Mouse (Mus musculus) kidney, postnatal 36 days (tissue): ENCODE measurements around the gene Ddx23.

Source experiments
- DNase-seq, 2 experiments: peaks; one replicate each; pipeline ENCODE4 v3.0.0; 2021 to 2022; ENCODE audit warnings: mixed read lengths in 2 of 2

Ddx23 gene

DNA sequence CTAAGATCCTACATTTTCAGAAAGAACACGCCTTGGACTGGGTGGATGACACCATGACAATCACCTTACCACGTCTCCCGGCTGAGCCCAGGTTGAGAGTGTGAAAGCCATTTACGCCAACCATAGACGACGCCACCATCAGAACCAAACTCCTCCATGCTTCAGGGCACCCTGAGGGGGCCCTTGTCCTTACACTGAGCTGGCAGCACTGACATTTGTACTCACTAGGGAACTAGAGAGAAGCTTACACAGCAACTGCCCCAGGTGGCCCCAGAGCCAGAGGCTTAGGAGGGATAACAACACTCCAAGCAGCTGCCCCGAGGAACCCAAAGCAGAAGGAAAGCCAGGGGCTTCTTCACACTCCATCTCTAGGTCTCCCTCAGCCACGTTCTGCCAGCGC, 56.0 kb downstream of the Ddx23 start:
- DNase-seq, result no peak

DNA sequence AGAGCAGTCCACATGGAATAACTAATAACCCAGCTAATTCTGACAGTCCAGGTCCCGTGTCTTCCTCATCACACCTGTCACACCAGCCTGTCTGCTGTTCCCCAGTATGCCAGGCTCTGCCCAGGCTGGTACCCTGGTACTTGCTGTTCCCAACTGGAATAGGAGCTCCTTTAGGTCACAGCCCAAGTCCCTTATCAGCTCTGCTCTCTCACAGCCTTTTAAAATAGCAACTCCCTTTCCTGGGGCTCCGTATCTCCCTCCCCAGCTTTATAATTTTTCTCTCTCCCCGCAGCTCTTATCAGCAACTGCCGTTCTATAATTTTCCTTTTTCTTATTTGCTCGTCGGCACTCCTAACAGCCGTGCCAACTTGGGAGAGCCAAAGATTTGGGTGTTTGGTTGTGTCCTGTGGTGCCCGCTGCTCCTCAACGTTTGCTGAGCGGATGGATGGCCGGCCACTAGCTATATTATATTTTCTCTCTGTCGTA, 56.6 kb downstream of the Ddx23 start:
- DNase-seq, result no peak

DNA sequence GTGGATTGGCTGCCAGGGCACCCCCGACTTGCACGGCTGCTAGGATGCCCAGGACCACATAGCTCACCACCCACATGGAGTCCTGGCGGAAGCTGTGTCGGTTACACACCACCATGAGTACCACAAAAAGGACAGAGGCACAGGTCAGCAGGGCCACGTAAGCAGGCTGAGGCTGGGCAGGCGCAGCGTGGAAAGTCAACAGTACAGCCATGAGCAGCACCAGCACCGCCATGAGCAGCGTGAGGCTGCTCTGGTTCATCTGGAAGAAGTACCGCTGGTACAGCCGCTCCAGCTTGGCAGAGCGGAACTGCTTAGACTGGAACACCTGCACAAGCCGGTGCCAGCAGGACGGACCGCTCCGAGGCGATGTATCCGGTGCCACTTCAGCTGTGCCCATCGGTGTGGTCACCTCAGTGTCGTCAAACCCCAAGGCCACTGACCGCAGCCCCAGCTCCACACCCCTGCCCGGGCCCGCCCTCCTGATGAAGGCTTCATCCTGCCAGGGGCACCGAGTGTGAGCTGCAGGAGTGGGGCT, 58.6 kb downstream of the Ddx23 start:
- peak in 1 of 2 experiments; percentile 56 for DNase-seq

DNA sequence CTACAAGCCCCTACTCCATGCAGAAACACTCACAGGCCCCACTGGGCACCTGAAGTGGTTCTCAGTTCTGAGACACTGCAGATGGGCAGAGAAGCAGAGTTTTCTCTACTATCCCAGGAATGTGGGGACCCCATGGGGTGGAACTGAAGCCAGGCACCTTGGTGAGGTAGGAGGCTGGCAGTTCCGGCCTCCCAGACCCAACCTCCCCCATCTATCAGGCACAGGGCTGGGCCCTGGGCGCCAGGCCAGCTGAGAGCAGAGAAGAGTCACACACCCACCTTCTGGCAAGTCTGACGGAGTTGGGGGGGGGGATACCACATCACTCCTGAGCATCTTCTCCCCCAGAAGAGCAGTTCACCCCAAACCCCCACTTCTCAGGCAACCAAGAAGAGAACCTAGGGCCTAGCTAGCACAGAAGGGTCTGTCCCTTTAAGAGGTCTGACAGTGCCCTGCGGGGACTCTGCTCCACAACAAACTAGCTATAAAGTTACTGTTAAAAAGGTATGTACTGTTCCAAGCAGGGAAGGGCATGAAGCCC, 59.7 kb downstream of the Ddx23 start:
- peak; percentile 60 to 70 for DNase-seq

DNA sequence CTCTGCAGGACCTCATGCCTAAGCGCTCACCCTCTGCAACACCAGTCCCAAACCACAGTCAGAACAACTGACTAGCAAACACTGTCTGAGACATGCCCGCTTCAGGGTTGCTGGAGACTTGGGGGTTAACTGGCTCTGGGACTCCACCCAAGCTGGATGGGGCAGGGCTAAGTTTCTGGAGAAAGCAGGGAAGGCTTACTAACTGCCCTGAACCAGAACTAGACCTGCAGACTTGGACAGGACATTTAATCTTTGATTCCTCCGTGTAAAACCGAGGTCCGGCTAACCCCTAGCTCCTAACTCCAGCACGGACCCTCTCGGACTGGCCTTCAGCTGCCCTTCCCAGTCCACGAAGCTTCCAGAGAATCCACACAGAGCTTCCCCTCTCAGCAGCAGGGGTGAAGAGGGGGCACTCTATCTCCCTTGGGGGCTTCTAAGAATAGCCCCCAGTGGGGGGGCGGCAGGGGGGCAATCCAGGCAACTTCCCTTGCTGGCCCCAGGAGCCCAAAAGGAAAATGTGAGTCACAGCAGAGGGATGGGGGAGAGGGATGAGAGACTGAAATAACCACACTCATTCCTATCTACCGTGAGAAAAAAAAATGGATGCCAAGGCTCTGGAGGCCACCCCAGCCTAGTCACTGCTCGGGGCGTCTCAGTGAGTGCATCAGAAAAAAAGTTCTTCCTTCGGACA, 60.4 kb downstream of the Ddx23 start:
- peak in 1 of 2 experiments; percentile 52 for DNase-seq

DNA sequence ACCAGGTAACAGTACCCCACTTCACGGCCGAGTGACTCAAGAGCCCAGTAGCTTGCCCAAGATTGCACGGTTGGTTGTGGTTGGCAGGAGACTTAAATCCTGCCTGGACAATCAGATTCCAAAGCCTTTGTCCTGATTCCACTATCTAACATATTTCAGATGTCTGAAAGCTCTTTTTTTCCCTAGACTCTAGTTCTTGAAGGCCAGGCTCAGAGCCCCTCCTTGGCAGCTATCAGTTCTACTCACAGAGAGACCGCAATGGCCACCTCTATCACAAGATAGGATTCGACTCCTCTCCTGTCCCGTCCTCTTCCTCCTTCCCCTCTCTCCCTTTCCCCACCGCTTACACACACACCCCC, 60.9 kb downstream of the Ddx23 start:
- no peak for DNase-seq

DNA sequence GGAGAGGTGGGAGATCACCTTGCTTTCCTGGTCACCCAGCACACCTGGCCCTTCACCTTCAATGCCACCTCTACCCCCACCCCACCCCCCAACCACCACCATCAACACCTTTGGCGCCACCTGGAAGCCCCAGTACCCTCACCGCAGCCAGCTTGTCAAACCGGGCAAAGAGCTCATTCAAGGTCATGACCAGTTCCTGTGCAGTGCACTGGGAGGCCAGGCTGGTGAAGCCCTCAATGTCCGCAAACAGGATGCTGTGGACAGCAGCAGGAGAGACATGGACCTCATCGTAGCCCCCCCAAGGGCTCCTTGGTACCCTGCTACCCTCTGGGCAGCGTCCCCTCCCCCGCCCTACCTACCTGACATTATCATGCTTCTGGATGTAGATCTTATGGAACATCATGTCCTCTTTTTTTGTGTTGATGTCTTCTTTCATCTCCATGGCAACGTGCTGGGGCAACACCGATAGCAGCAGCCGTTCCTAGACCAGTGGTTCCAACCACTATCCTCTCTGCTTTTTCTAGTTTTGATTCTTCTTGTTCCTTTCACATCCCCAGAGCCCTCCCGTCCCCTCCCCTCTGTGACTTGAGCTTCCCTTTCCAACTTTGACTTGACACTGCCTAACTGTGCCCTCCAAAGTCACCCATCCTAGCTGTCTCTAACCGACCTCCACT, 62.5 kb downstream of the Ddx23 start:
- no peak for DNase-seq

DNA sequence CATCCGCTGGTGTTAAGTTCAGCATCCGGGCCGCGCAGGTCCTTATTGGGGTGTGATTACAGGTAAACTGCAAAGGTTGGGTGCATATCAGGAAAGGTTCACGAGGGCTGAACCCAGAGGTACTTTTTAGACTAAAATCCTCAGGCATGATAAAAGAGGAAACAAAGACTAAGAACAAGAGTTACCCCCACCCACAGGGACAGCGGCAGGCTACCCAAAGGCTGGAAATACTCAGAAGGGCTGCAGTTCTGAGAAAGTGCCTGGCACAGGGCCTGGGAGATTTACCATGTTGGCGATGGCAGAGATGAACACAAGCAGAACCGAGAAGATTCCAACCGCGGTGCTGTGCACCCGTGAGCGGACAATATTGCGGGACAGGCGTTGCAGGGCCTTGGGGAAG, 66.1 kb downstream of the Ddx23 start:
- no peak for DNase-seq
